ENCODE assay signal across 9 mouse cellular contexts in the genomic region with DNA sequence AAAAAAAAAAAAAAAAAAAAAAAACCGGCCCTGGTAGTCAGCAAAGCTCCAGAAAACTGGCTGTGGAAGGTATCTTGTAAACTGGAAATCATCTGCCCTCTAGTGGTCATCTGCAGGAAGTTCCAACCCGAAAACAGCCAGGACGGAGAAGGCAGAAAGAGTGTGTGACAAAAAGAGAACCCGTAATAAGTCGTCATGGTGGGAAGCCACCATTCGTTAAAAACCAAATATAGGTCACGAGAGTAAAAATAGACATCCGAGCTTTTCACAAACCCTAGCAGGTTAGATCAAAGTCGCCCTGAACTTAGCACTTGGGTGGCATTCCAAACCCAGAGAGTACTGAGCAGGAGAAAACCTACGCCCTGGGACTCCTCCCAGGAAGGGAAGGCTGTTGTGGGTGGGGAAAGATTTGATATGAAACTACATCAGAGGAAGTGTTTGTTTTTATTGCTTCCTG. TPM values are rescaled to one million over a fixed set of nuclear protein-coding genes. Genes with fewer than 3 reads are reported as not detected.
A peak's percentile ranks its signal among the peaks of the same experiment; 100 is the strongest.
DNase-seq lines count a peak whose midpoint lies in the region; ATAC-seq and TF ChIP-seq lines count a peak whose summit lies in the region.
"Had no signal": no experiment of that assay in that cellular context is flagged by ENCODE, and none has a peak within 500 bp of the region (broad histone marks: within the 10 kb centered on the region; RNA-seq: fewer than 3 reads in every experiment).

No protein-coding gene starts in this region.

- ATAC-seq in limb, embryonic 11.5 days (ENCODE audit: insufficient number of reproducible peaks, low FRiP score, low TSS enrichment, low read depth), result no peak
- peak; percentile 67 for ATAC-seq in midbrain, embryonic 13.5 days
- 0 out of 2 replicates have a peak, but pooled peaks have one; percentile 43 for ATAC-seq in stomach, embryonic 14.5 days (ENCODE audit: insufficient number of reproducible peaks, insufficient read depth, low FRiP score, low read depth)

- no peak overlapping the region for H3ac ChIP-seq in C2C12 (ENCODE audit: control insufficient read depth, insufficient read length, low read depth)

- intact Hi-C loops in heart, adult 2 months (cut with DNase I), result loop anchor here (2.0 to 5.0 kb wide), 7 partner anchors 38 to 756 kb away; a partner anchor contains a TSS

- 3% methylated on average over 10 of the region's 10 CpGs for WGBS in heart, adult 2 months
- 4% methylated on average over 10 of the region's 10 CpGs for WGBS in kidney, adult 2 months
- 18% methylated on average over 10 of the region's 10 CpGs for WGBS in limb, embryonic 11.5 days
- 22% methylated on average over 10 of the region's 10 CpGs for WGBS in midbrain, embryonic 13.5 days
- WGBS in stomach, embryonic 14.5 days, result 9% methylated on average over 10 of the region's 10 CpGs

- H3K9ac ChIP-seq in heart, adult 2 months (ENCODE audit: low read depth, low read length), result peak overlapping the region; percentile 41; the same call in 1 of the 2 replicates
- no peak overlapping the region for H3K9ac ChIP-seq in limb, embryonic 11.5 days (ENCODE audit: low read length)
- no peak overlapping the region for H3K9ac ChIP-seq in midbrain, embryonic 13.5 days (replicated peaks)
- no peak overlapping the region for H3K9ac ChIP-seq in stomach, embryonic 14.5 days (replicated peaks; ENCODE audit: low read depth, low read length)

- no peak overlapping the region for H3K4me3 ChIP-seq in C2C12 (ENCODE audit: insufficient read depth, poor library complexity, severe bottlenecking)
- peak overlapping the region; percentile 25; the same call in 1 of the 2 replicates for H3K4me3 ChIP-seq in heart, adult 2 months
- H3K4me3 ChIP-seq in kidney, adult 2 months (ENCODE audit: insufficient read depth, low read depth, low read length), result no peak overlapping the region
- no peak overlapping the region for H3K4me3 ChIP-seq in limb, embryonic 11.5 days (ENCODE audit: low read depth, low read length)
- H3K4me3 ChIP-seq in midbrain, embryonic 13.5 days (replicated peaks), result no peak overlapping the region
- H3K4me3 ChIP-seq in stomach, embryonic 14.5 days (ENCODE audit: low read depth, low read length), result no peak overlapping the region

- no peaks in the 10 kb centered on the region for H3K9me3 ChIP-seq in limb, embryonic 11.5 days (ENCODE audit: control insufficient read depth, low read length)
- H3K9me3 ChIP-seq in midbrain, embryonic 13.5 days, result no peaks in the 10 kb centered on the region
- H3K9me3 ChIP-seq in stomach, embryonic 14.5 days (ENCODE audit: control insufficient read depth, low read depth, low read length), result no peaks in the 10 kb centered on the region

- no peaks in the 10 kb centered on the region for H3K79me2 ChIP-seq in C2C12 (ENCODE audit: control insufficient read depth, insufficient read depth)
- H3K79me2 ChIP-seq in heart, adult 2 months (replicated peaks; ENCODE audit: control insufficient read depth, insufficient read depth, low read length), result no peaks in the 10 kb centered on the region

- H3K79me3 ChIP-seq in C2C12 (ENCODE audit: low read depth), result no peaks in the 10 kb centered on the region

- TF ChIP-seq POLR2A in heart, adult 2 months (IDR thresholded peaks at IDR 0.05; ENCODE audit: insufficient read depth, low read depth, low read length), result peak; percentile 29; the same call in 1 of the 2 replicates
- no peak for TF ChIP-seq POLR2A in kidney, adult 2 months (IDR thresholded peaks at IDR 0.05; ENCODE audit: low read depth, low read length)

- peaks cover 11% of the 10 kb centered on the region for H3K4me1 ChIP-seq in heart, adult 2 months (ENCODE audit: control insufficient read depth, insufficient read depth, low read length)
- H3K4me1 ChIP-seq in kidney, adult 2 months (ENCODE audit: control insufficient read depth, insufficient read depth, low read length), result peaks cover 7% of the 10 kb centered on the region; the same call in 1 of the 2 replicates
- H3K4me1 ChIP-seq in limb, embryonic 11.5 days (ENCODE audit: control insufficient read depth, insufficient read depth, low read length), result no peaks in the 10 kb centered on the region
- H3K4me1 ChIP-seq in midbrain, embryonic 13.5 days (replicated peaks), result 0 out of 2 replicates have a peak, but pooled peaks cover 2% of the 10 kb centered on the region
- H3K4me1 ChIP-seq in stomach, embryonic 14.5 days (ENCODE audit: control insufficient read depth, insufficient read depth, low read length), result peaks cover 3% of the 10 kb centered on the region; the same call in 1 of the 2 replicates

- no peaks in the 10 kb centered on the region for H3K36me3 ChIP-seq in C2C12 (ENCODE audit: control insufficient read depth, insufficient read depth)
- H3K36me3 ChIP-seq in heart, adult 2 months (ENCODE audit: control insufficient read depth, insufficient read depth, low read length), result no peaks in the 10 kb centered on the region
- no peaks in the 10 kb centered on the region for H3K36me3 ChIP-seq in kidney, adult 2 months (ENCODE audit: control insufficient read depth, insufficient read depth, low read length)
- no peaks in the 10 kb centered on the region for H3K36me3 ChIP-seq in limb, embryonic 11.5 days (ENCODE audit: control insufficient read depth, insufficient read depth, low read length)
- no peaks in the 10 kb centered on the region for H3K36me3 ChIP-seq in midbrain, embryonic 13.5 days
- H3K36me3 ChIP-seq in stomach, embryonic 14.5 days (ENCODE audit: control insufficient read depth, insufficient read depth, low read length), result no peaks in the 10 kb centered on the region

- H3K4me2 ChIP-seq in limb, embryonic 11.5 days (ENCODE audit: low read depth, severe bottlenecking), result no peak overlapping the region
- peak overlapping the region; percentile 34; the same call in 1 of the 2 replicates for H3K4me2 ChIP-seq in midbrain, embryonic 13.5 days (replicated peaks)
- H3K4me2 ChIP-seq in stomach, embryonic 14.5 days (replicated peaks; ENCODE audit: low read depth, low read length), result peak overlapping the region; percentile 15; the same call in 1 of the 2 replicates

- TF ChIP-seq EP300 in heart, adult 2 months (IDR thresholded peaks at IDR 0.05; ENCODE audit: insufficient read depth, low read depth, low read length), result no peak

- H3K27me3 ChIP-seq in C2C12 (ENCODE audit: control insufficient read depth, insufficient read depth, insufficient read length), result no peaks in the 10 kb centered on the region
- H3K27me3 ChIP-seq in heart, adult 2 months (ENCODE audit: control insufficient read depth, insufficient read depth, low read length), result no peaks in the 10 kb centered on the region
- no peaks in the 10 kb centered on the region for H3K27me3 ChIP-seq in kidney, adult 2 months (replicated peaks; ENCODE audit: control insufficient read depth, insufficient read depth, low read length)
- no peaks in the 10 kb centered on the region for H3K27me3 ChIP-seq in limb, embryonic 11.5 days (ENCODE audit: control insufficient read depth, insufficient read depth, low read length)
- H3K27me3 ChIP-seq in midbrain, embryonic 13.5 days, result no peaks in the 10 kb centered on the region
- no peaks in the 10 kb centered on the region for H3K27me3 ChIP-seq in stomach, embryonic 14.5 days (ENCODE audit: control insufficient read depth, insufficient read depth, low read length)

- peak; percentile 52 for TF ChIP-seq CTCF in C2C12 (IDR thresholded peaks at IDR 0.05; ENCODE audit: control insufficient read depth, insufficient read depth, insufficient read length)
- TF ChIP-seq CTCF in heart, adult 2 months (IDR thresholded peaks at IDR 0.05), result peak; percentile 90
- TF ChIP-seq CTCF in kidney, adult 2 months (conservative IDR thresholded peaks at IDR 0.05; ENCODE audit: insufficient read depth, insufficient read length, low read depth, low read length), result peak; percentile 72

- DNase-seq in adrenal gland, adult 8-10 months, result peak; percentile 57
- DNase-seq in embryo, embryonic 11.5 days (ENCODE audit: low read depth, low spot score), result peak; percentile 54
- DNase-seq in heart, adult 2 months, result peak; percentile 62 to 80
- DNase-seq in kidney, adult 2 months, result peak; percentile 82
- DNase-seq in limb, embryonic 11.5 days (ENCODE audit: low spot score), result peak; percentile 67

- H3K27ac ChIP-seq in heart, adult 2 months, result peak overlapping the region; percentile 79
- no peak overlapping the region for H3K27ac ChIP-seq in kidney, adult 2 months (ENCODE audit: insufficient read depth, low read depth, low read length)
- H3K27ac ChIP-seq in limb, embryonic 11.5 days (replicated peaks; ENCODE audit: low read depth, low read length), result no peak overlapping the region
- no peak overlapping the region for H3K27ac ChIP-seq in midbrain, embryonic 13.5 days
- no peak overlapping the region for H3K27ac ChIP-seq in stomach, embryonic 14.5 days (ENCODE audit: low read length)

TF ChIP-seq in C2C12, 6 proteins besides CTCF, POLR2A, EP300 and RAD21:
- TF ChIP-seq MYOD1 (IDR thresholded peaks at IDR 0.05; ENCODE audit: control insufficient read depth, insufficient read length, low read depth) (no peak), MYOG (IDR thresholded peaks at IDR 0.05; ENCODE audit: control insufficient read depth, extremely low read depth, insufficient read length) (no peak), CEBPB (IDR thresholded peaks at IDR 0.05; ENCODE audit: low read depth) (no peak), MAX (IDR thresholded peaks at IDR 0.05) (no peak), FOSL1 (IDR thresholded peaks at IDR 0.05; ENCODE audit: insufficient read depth, low read length, poor library complexity, severe bottlenecking) (no peak), USF1 (IDR thresholded peaks at IDR 0.05; ENCODE audit: low read depth) (no peak)

RNA-seq across cellular contexts. Expression of a gene that starts 45.9 kb away (rescaled TPM):
- not detected for polyA plus RNA-seq in C2C12 (2012; fragmentation: generic; extraction: Trizol)
- not detected for total RNA-seq in adrenal gland, adult 8-10 months (2022)
- total RNA-seq in heart, adult 2 months (2021), result not detected
- polyA plus RNA-seq in heart, adult 2 months (2012; rRNA removed), result not detected in 2 replicates
- polyA plus RNA-seq in kidney, adult 2 months (2012; rRNA removed), result 0.20 and 1.3 TPM in 2 replicates
- polyA plus RNA-seq in limb, embryonic 11.5 days (2014; fragmentation: Nextera tagmentation; extraction: Ambion mirVana), result 0.98 and 1.0 TPM in 2 replicates
- 0.50 and 1.5 TPM in 2 replicates for polyA plus RNA-seq in midbrain, embryonic 13.5 days (2015; fragmentation: Nextera tagmentation; extraction: Ambion mirVana)
- polyA plus RNA-seq in stomach, embryonic 14.5 days (2014; fragmentation: Nextera tagmentation; extraction: Ambion mirVana), result 43.6 and 44.3 TPM in 2 replicates
- total RNA-seq: gastrocnemius, postnatal 36 days had no signal

Comparison
In these comparisons a context has a peak if more than half of its experiments do, and no peak if none do; other contexts are left out.
1. RNA of a gene that starts 45.9 kb away (polyA plus RNA-seq): 43.6 to 44.3 TPM in stomach, embryonic 14.5 days; 0.20 to 1.3 TPM in kidney, adult 2 months, 0.98 to 1.0 TPM in limb, embryonic 11.5 days, 0.50 to 1.5 TPM in midbrain, embryonic 13.5 days, not detected in heart, adult 2 months and not detected in C2C12 (single experiment); every median in the first group is over 10 times any median in the second.
2. Peak in every context shown above with its lines, with median percentiles within 50 percentile points of each other: CTCF ChIP-seq and DNase-seq.